Mouse (Mus musculus) liver, embryonic 14.5 days (tissue): ENCODE results near the gene Arhgef12. TPM values are rescaled to one million over a fixed set of nuclear protein-coding genes. Genes with fewer than 3 reads are reported as not detected.

Experiments
- ATAC-seq: fragments of 200-750 bp; cut with Nextera tagmentation; 2 replicates; pipeline ENCODE4 v1.8.0; 2017; ENCODE audit warnings: moderate number of reproducible peaks, mild to moderate bottlenecking, moderate library complexity; ENCODE audit not compliant: insufficient read depth
- DNase-seq, 3 experiments: peaks; one replicate each; pipeline ENCODE4 v3.0.0-alpha.2; 2012 to 2013; ENCODE audit warnings: low read depth in 3 of 3, low spot score in 3 of 3
- H3K27ac ChIP-seq: fragments of 300-500 bp; sonication (generic); 2 replicates; pipeline ENCODE4 v1.5.1; 2014; ENCODE audit warnings: moderate library complexity, mild to moderate bottlenecking, control low read depth, inconsistent platforms
- H3K27me3 ChIP-seq: fragments of 300-500 bp; sonication (generic); 2 replicates; pipeline ENCODE4 v1.6.1; 2014; ENCODE audit warnings: mild to moderate bottlenecking, low read length, moderate library complexity; ENCODE audit not compliant: control insufficient read depth, insufficient read depth
- H3K36me3 ChIP-seq: fragments of 300-500 bp; sonication (generic); replicated peaks from 2 replicates; pipeline ENCODE4 v1.6.1; 2014; ENCODE audit warnings: low read depth; ENCODE audit not compliant: control insufficient read depth, insufficient read depth
- H3K4me1 ChIP-seq, 2 experiments: fragments of 200-500 bp in 1 of 2; fragments of 300-500 bp in 1 of 2; sonication (generic) in 1 of 2; replicated peaks; 2 replicates each; pipeline ENCODE4 v1.6.1; 2012 to 2014; ENCODE audit warnings: antibody characterized with exemption in 1 of 2, inconsistent platforms in 1 of 2, low read length in 1 of 2; ENCODE audit not compliant: control insufficient read depth in 2 of 2, insufficient read depth in 2 of 2
- H3K4me2 ChIP-seq: fragments of 300-500 bp; sonication (generic); 2 replicates; pipeline ENCODE4 v1.6.1; 2014; ENCODE audit warnings: low read depth, mild to moderate bottlenecking, control low read depth, moderate library complexity
- H3K4me3 ChIP-seq, 2 experiments: fragments of 200-500 bp in 1 of 2; fragments of 300-500 bp in 1 of 2; sonication (generic) in 1 of 2; 2 replicates each; pipeline ENCODE4 v1.5.1; 2012 to 2014; ENCODE audit warnings: low read depth in 2 of 2, low read length in 2 of 2, mild to moderate bottlenecking in 2 of 2, control low read depth in 1 of 2, inconsistent platforms in 1 of 2, moderate library complexity in 1 of 2; ENCODE audit not compliant: insufficient read depth in 1 of 2
- H3K9ac ChIP-seq: fragments of 300-500 bp; sonication (generic); replicated peaks from 2 replicates; pipeline ENCODE4 v1.6.1; 2014; ENCODE audit warnings: mild to moderate bottlenecking, control low read depth, moderate library complexity
- H3K9me3 ChIP-seq: fragments of 300-500 bp; sonication (generic); 2 replicates; pipeline ENCODE4 v1.6.1; 2016; ENCODE audit warnings: low read length, mixed read lengths; ENCODE audit not compliant: control insufficient read depth
- CTCF ChIP-seq: IDR thresholded peaks from 2 replicates; pipeline ENCODE4 v1.5.1; 2016; ENCODE audit warnings: antibody characterized with exemption, low read depth, control low read depth
- EP300 ChIP-seq: IDR thresholded peaks from 2 replicates; pipeline ENCODE4 v1.6.1; 2016; ENCODE audit warnings: antibody characterized with exemption, low read depth
- WGBS: fragments of 180-500 bp; shearing (Covaris S2); extraction: QIAGEN DNeasy Blood & Tissue Kit; methylation state at CpG from one replicate; pipeline ENCODE4 v1.1.7; 2014; ENCODE audit not compliant: insufficient replicate concordance; 5-methylcytosine and 5-hydroxymethylcytosine counted together
- polyA plus RNA-seq, 2 experiments: library from polyadenylated mRNA; depleted of rRNA in 1 of 2; stranded (reverse) in 1 of 2; unstranded in 1 of 2; fragments of >200 nt; fragmentation: Nextera tagmentation in 1 of 2; extraction: Ambion mirVana in 1 of 2; gene quantifications; 2 replicates each; pipeline versions ENCODE4 v1.2.1 to v1.2.3; 2012 to 2014

The Arhgef12 gene
- polyA plus RNA-seq, 2 experiments: 6.5 to 9.3 TPM

GRCm38 (mm10) chr9:43071176-43071575, 35.9 kb downstream of the Arhgef12 start:
- WGBS: 37% methylated on average over 4 of the region's 4 CpGs
- H3K36me3 ChIP-seq: no peaks in the 10 kb centered on the region
- H3K4me2 ChIP-seq: no peak overlapping the region
- no peak overlapping the region for H3K27ac ChIP-seq
- H3K27me3 ChIP-seq: no peaks in the 10 kb centered on the region
- ATAC-seq: no peak
- no peak overlapping the region for H3K4me3 ChIP-seq
- H3K4me1 ChIP-seq: 0 out of 4 replicates have a peak, but pooled peaks cover 0 to 2% of the 10 kb centered on the region in 2 experiments
- TF ChIP-seq CTCF (no peak), EP300 (no peak)
- DNase-seq: no peak
- H3K9me3 ChIP-seq: no peaks in the 10 kb centered on the region
- no peak overlapping the region for H3K9ac ChIP-seq

DNA sequence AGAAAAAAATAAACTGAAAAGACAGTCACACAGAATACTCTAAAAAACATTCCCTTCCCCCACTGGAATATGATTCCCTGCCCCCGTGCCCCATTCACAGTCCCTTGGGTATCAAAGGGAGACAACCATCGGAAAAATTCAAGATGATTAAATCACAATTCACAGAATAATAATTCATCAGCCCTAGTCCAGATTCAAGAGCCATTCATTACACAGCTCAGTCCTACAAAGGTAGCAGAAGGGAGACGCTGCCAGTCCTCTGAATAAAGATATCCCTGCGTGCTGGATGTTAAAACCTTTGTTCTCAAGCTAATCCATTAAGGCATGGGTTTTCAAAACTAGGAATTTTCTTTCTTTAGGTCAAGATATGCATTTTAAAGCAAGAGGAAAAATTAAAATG, 36.5 kb downstream of the Arhgef12 start:
- DNase-seq (no peak), ATAC-seq (no peak)
- no peaks in the 10 kb centered on the region for H3K9me3 ChIP-seq
- H3K27ac ChIP-seq: no peak overlapping the region
- H3K36me3 ChIP-seq: no peaks in the 10 kb centered on the region
- peaks cover 0 to 2% of the 10 kb centered on the region in 2 experiments; a peak in 1 of 4 replicates for H3K4me1 ChIP-seq
- H3K4me2 ChIP-seq: no peak overlapping the region
- no peaks in the 10 kb centered on the region for H3K27me3 ChIP-seq
- no peak overlapping the region for H3K4me3 ChIP-seq
- WGBS: 81% methylated on average over 4 of the region's 4 CpGs
- TF ChIP-seq CTCF: no peak
- TF ChIP-seq EP300: no peak
- no peak overlapping the region for H3K9ac ChIP-seq

DNA sequence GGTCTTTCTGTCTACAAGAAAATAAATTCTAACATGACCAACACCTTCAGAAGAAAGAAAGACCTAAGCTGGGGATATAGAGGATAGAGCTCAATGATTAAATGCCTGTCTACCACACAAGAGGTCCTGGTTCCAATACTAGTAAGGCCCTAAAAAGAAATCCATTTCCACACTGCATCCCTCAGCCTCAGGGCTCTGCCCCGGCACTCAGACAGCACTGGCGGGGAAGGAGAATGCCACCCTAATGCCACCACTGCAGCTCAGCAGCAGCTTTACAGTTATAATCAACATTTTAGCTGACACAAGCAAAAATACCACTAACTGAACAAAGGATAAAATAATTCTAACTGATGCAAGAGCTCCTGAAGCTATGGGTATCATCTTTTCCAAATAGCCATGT, 36.9 kb downstream of the Arhgef12 start:
- Histone ChIP-seq H3K27ac (no peak overlapping the region), H3K9me3 (no peaks in the 10 kb centered on the region), H3K9ac (no peak overlapping the region), H3K4me2 (no peak overlapping the region), H3K36me3 (no peaks in the 10 kb centered on the region), H3K4me3 (no peak overlapping the region), H3K27me3 (no peaks in the 10 kb centered on the region), H3K4me1 (peaks cover 0 to 2% of the 10 kb centered on the region in 2 experiments; a peak in 1 of 4 replicates)
- WGBS: 81% methylated on average over 2 of the region's 2 CpGs
- no peak for TF ChIP-seq CTCF
- TF ChIP-seq EP300: no peak
- ATAC-seq (no peak), DNase-seq (no peak)

- ATAC-seq: no peak
- Histone ChIP-seq H3K4me1 (peaks cover 0 to 2% of the 10 kb centered on the region in 2 experiments; a peak in 1 of 4 replicates), H3K9ac (no peak overlapping the region), H3K4me3 (no peak overlapping the region), H3K4me2 (no peak overlapping the region), H3K9me3 (no peaks in the 10 kb centered on the region), H3K27ac (no peak overlapping the region), H3K27me3 (no peaks in the 10 kb centered on the region), H3K36me3 (no peaks in the 10 kb centered on the region)
- TF ChIP-seq EP300 (no peak), CTCF (no peak)
- DNase-seq: no peak
- 68% methylated on average over 3 of the region's 3 CpGs for WGBS
Observed at GRCm38 (mm10) chr9:43067896-43068295, 39.1 kb downstream of the Arhgef12 start.

GRCm38 (mm10) chr9:43065231-43065630, 41.8 kb downstream of the Arhgef12 start:
- Histone ChIP-seq H3K4me1 (peaks cover 0 to 2% of the 10 kb centered on the region in 2 experiments; a peak in 1 of 4 replicates), H3K36me3 (no peaks in the 10 kb centered on the region), H3K4me3 (no peak overlapping the region), H3K27me3 (no peaks in the 10 kb centered on the region), H3K4me2 (no peak overlapping the region), H3K9ac (no peak overlapping the region), H3K9me3 (no peaks in the 10 kb centered on the region), H3K27ac (no peak overlapping the region)
- WGBS: 72% methylated on average over 4 of the region's 4 CpGs
- ATAC-seq (no peak), DNase-seq (no peak)
- no peak for TF ChIP-seq EP300
- no peak for TF ChIP-seq CTCF
